Mouse (Mus musculus) midbrain, postnatal 0 days (tissue): ENCODE results near the gene Uvrag. TPM values are rescaled to one million over a fixed set of nuclear protein-coding genes. Genes with fewer than 3 reads are reported as not detected.

Source experiments
- ATAC-seq: fragments of 200-750 bp; cut with Nextera tagmentation; 2 replicates; pipeline ENCODE4 v1.8.0; 2017; ENCODE audit warnings: moderate number of reproducible peaks, mild to moderate bottlenecking, moderate TSS enrichment, moderate library complexity; ENCODE audit not compliant: low FRiP score
- DNase-seq: peaks from one replicate; pipeline ENCODE4 v3.0.0-alpha.2; 2015; ENCODE audit warnings: low spot score
- H3K27ac ChIP-seq: fragments of 300-500 bp; sonication (generic); 2 replicates; pipeline ENCODE4 v1.5.1; 2014; ENCODE audit warnings: low read depth, mild to moderate bottlenecking, low read length, mixed read lengths
- H3K27me3 ChIP-seq: fragments of 300-500 bp; sonication (generic); 2 replicates; pipeline ENCODE4 v1.6.1; 2014; ENCODE audit warnings: low read length, control low read depth, mixed read lengths; ENCODE audit not compliant: insufficient read depth
- H3K36me3 ChIP-seq: fragments of 300-500 bp; sonication (generic); 2 replicates; pipeline ENCODE4 v1.6.1; 2014; ENCODE audit warnings: low read length, control low read depth, mixed read lengths; ENCODE audit not compliant: insufficient read depth
- H3K4me1 ChIP-seq: fragments of 300-500 bp; sonication (generic); 2 replicates; pipeline ENCODE4 v1.6.1; 2014; ENCODE audit warnings: mild to moderate bottlenecking, control low read depth, antibody characterized with exemption, low read length, mixed read lengths; ENCODE audit not compliant: insufficient read depth
- H3K4me2 ChIP-seq: fragments of 300-500 bp; sonication (generic); 2 replicates; pipeline ENCODE4 v1.6.1; 2014; ENCODE audit warnings: low read depth, mild to moderate bottlenecking, low read length, mixed read lengths; ENCODE audit not compliant: poor library complexity, severe bottlenecking
- H3K4me3 ChIP-seq: fragments of 300-500 bp; sonication (generic); 2 replicates; pipeline ENCODE4 v1.5.1; 2014; ENCODE audit warnings: low read depth, mild to moderate bottlenecking, low read length, moderate library complexity
- H3K9ac ChIP-seq: fragments of 300-500 bp; sonication (generic); replicated peaks from 2 replicates; pipeline ENCODE4 v1.6.1; 2014; ENCODE audit warnings: mild to moderate bottlenecking, low read length, moderate library complexity, mixed read lengths; ENCODE audit not compliant: poor library complexity, severe bottlenecking
- H3K9me3 ChIP-seq: fragments of 300-500 bp; sonication (generic); 2 replicates; pipeline ENCODE4 v1.6.1; 2016; ENCODE audit warnings: low read length, control low read depth
- CTCF ChIP-seq: IDR thresholded peaks from 2 replicates; pipeline ENCODE4 v1.5.1; 2016; ENCODE audit warnings: antibody characterized with exemption, mild to moderate bottlenecking
- WGBS: fragments of 180-500 bp; shearing (Covaris S2); extraction: QIAGEN DNeasy Blood & Tissue Kit; methylation state at CpG from one replicate; pipeline ENCODE4 v1.1.7; 2014; 5-methylcytosine and 5-hydroxymethylcytosine counted together
- polyA plus RNA-seq: library from polyadenylated mRNA; unstranded; fragments of >200 nt; fragmentation: Nextera tagmentation; extraction: Ambion mirVana; gene quantifications from 2 replicates; pipeline ENCODE4 v1.2.1, GENCODE M21; 2015
- total RNA-seq: library from RNA; depleted of rRNA; stranded (reverse); fragments of >200 nt; gene quantifications from 2 replicates; pipeline ENCODE4 v1.2.3, GENCODE M21; 2014

Uvrag gene
- total and polyA plus RNA-seq, 2 experiments from 2014 or later = 19.8 to 23.3 TPM

DNA sequence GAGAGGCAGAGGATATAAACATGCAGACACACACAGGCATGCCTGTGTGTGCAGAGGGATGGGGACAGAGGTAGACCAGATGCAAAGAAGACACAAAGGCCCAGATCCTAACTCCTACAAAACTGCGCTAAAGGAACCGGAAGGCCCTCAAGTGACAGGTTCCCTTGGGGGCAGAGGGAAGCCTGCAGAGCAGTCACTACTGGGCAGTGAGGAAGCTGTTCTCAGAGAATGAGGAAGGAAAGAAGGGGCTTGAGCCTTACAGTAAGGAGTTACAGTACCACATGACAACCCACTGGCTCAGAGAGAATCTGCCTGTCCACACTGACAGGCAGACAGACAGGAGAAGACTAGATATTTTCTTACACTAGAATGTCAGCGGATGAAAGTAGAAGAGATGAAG lies 97.6 kb downstream of the Uvrag start:
- no peak for ATAC-seq
- no peak overlapping the region for H3K4me2 ChIP-seq
- H3K27ac ChIP-seq = no peak overlapping the region
- whole genome bisulfite sequencing = 97% methylated on average over 3 of the region's 3 CpGs
- H3K9ac ChIP-seq = no peak overlapping the region
- no peaks in the 10 kb centered on the region for H3K27me3 ChIP-seq
- TF ChIP-seq CTCF = no peak
- H3K4me3 ChIP-seq = no peak overlapping the region
- no peaks in the 10 kb centered on the region for H3K4me1 ChIP-seq
- no peak for DNase-seq
- H3K9me3 ChIP-seq = no peaks in the 10 kb centered on the region
- H3K36me3 ChIP-seq = no peaks in the 10 kb centered on the region

DNA sequence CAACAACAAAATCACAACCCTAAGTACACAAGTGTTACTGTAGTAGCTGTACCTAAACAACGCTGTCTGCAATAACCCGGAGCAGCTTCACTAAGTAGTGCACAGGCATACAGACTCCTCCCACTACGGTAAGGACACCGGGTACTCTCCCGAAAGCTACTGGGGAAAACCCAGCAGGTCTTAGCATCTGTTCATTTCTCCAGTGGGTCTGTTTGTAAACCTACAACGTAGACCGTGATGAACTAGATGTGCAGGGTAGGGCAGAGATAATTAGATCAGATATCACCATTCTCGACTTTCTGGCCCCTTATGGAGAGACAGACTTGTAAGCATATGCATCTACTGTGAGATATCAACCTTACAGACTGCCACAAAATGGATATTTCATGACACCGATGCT lies 99.1 kb downstream of the Uvrag start:
- no peaks in the 10 kb centered on the region for H3K36me3 ChIP-seq
- H3K4me1 ChIP-seq = no peaks in the 10 kb centered on the region
- no peak overlapping the region for H3K9ac ChIP-seq
- DNase-seq (no peak), ATAC-seq (no peak)
- H3K4me2 ChIP-seq = no peak overlapping the region
- H3K4me3 ChIP-seq = no peak overlapping the region
- 83% methylated on average over 9 of the region's 9 CpGs for WGBS
- no peaks in the 10 kb centered on the region for H3K9me3 ChIP-seq
- no peak overlapping the region for H3K27ac ChIP-seq
- TF ChIP-seq CTCF = no peak
- no peaks in the 10 kb centered on the region for H3K27me3 ChIP-seq

DNA sequence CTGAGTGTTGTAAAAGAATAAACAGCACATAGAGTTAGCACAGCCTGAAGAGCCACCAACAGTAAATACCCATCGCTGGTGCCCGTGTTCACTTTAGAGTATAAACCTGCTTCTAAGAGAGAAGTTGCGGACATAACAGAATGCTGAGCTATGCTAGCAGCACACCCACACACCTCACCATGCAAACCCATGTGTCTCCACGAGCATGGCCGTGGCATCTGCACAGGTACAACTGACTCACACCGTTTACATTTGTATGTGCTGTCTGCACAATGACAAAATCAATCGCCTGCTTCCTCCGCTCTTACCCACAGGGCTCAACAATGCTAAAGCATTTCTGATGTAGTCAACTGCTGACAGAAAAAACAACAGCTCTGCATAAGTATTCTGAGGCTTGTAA lies 101.0 kb downstream of the Uvrag start:
- Histone ChIP-seq H3K4me3 (no peak overlapping the region), H3K27ac (no peak overlapping the region), H3K9me3 (no peaks in the 10 kb centered on the region), H3K36me3 (no peaks in the 10 kb centered on the region), H3K27me3 (no peaks in the 10 kb centered on the region), H3K9ac (no peak overlapping the region), H3K4me1 (no peaks in the 10 kb centered on the region), H3K4me2 (no peak overlapping the region)
- 92% methylated on average over 8 of the region's 8 CpGs for WGBS
- no peak for TF ChIP-seq CTCF
- DNase-seq (no peak), ATAC-seq (no peak)

DNA sequence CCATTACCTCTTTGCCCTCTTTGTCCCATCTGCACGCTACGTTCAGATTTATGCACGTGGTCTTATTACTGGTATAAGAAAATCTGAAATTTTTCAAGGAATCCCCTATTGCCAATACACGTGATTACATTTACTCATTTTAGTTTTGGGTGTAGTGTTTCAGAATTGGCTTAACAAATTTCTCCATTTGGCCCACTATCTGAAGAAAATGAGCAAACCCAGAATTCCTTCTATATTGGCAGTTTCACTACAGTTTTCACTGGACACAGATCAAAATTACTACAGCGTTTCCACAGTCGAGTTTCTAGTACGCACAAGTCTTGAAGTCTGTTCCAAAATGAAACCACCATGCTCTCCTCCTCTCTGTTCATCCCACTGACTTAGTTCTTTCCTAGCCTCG lies 104.7 kb downstream of the Uvrag start:
- no peak overlapping the region for H3K27ac ChIP-seq
- H3K4me2 ChIP-seq = no peak overlapping the region
- 87% methylated on average over 8 of the region's 8 CpGs for WGBS
- no peak overlapping the region for H3K9ac ChIP-seq
- no peaks in the 10 kb centered on the region for H3K27me3 ChIP-seq
- ATAC-seq = no peak
- TF ChIP-seq CTCF = no peak
- H3K9me3 ChIP-seq = no peaks in the 10 kb centered on the region
- H3K36me3 ChIP-seq = no peaks in the 10 kb centered on the region
- no peaks in the 10 kb centered on the region for H3K4me1 ChIP-seq
- H3K4me3 ChIP-seq = no peak overlapping the region
- no peak for DNase-seq

DNA sequence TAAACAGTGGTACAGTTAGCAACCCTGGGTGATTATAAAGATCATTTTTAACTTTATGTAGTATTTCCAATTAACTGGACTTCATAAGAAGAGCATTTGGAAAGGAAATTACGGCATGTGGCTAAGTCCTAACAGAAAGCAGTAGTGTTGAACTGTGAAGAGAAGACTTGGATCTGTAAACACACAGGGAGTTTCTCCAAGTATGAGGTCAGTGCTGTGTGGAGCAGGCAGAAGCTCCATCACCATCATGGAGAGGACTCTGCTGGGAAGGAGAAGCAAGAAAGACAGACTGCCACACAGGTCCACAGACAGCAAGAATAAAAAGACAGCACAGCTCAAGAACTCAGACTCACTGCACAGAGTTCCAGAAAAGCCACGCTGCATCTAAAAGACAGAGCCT lies 106.0 kb downstream of the Uvrag start:
- H3K4me1 ChIP-seq = no peaks in the 10 kb centered on the region
- no peaks in the 10 kb centered on the region for H3K9me3 ChIP-seq
- H3K27ac ChIP-seq = no peak overlapping the region
- no peak overlapping the region for H3K4me2 ChIP-seq
- 94% methylated on average over 2 of the region's 2 CpGs for WGBS
- no peak overlapping the region for H3K9ac ChIP-seq
- H3K4me3 ChIP-seq = no peak overlapping the region
- no peak for TF ChIP-seq CTCF
- H3K36me3 ChIP-seq = no peaks in the 10 kb centered on the region
- DNase-seq (no peak), ATAC-seq (no peak)
- H3K27me3 ChIP-seq = no peaks in the 10 kb centered on the region

DNA sequence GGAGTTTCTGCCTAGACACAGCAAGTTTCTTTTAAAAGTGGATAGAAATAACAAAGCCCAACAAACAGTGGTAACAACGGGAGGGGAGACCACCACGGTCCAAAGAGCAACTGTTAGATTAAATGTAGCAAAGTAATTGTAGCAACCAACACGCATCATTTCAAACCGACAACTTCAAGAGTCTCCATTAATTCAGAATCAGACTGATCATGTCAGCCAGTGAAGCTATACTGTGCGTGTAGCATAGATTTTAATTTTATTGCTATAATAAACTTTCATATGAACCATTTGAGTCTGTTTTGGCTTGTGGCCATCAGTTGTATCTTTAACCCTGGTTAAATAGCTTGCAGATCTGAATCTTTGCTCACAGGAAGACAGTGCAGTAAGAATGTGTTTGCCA lies 107.1 kb downstream of the Uvrag start:
- Histone ChIP-seq H3K4me3 (no peak overlapping the region), H3K27me3 (no peaks in the 10 kb centered on the region), H3K4me2 (no peak overlapping the region), H3K36me3 (no peaks in the 10 kb centered on the region), H3K9ac (no peak overlapping the region), H3K4me1 (no peaks in the 10 kb centered on the region), H3K27ac (no peak overlapping the region), H3K9me3 (no peaks in the 10 kb centered on the region)
- ATAC-seq (no peak), DNase-seq (no peak)
- 91% methylated on average over 5 of the region's 5 CpGs for WGBS
- TF ChIP-seq CTCF = no peak

DNA sequence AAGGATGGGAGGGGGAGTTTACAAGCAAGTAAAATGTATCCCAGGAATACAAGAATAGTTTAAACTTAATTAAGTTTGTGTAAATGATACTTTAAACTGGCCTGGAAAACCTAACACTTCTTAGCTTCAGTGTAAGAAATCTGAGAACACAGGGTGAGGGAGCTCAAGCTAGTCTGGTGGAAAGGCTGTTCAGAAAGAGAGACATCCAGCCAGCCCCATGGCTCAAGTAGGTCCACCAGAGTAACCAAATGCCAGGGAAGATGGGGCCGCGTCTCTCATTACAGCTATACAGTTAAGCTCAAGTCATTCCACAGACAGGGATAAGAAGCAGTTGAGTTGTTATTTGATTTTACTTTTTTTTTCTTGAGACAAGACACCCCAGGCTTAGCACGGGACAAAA lies 107.6 kb downstream of the Uvrag start:
- ATAC-seq (no peak), DNase-seq (no peak)
- 95% methylated on average over 3 of the region's 3 CpGs for WGBS

More for the DNA sequence above, 107.6 kb downstream of the Uvrag start:
- H3K4me1 ChIP-seq = no peaks in the 10 kb centered on the region
- H3K9ac ChIP-seq = no peak overlapping the region
- no peak overlapping the region for H3K27ac ChIP-seq
- no peak for TF ChIP-seq CTCF
- H3K4me2 ChIP-seq = no peak overlapping the region
- H3K27me3 ChIP-seq = no peaks in the 10 kb centered on the region
- no peaks in the 10 kb centered on the region for H3K36me3 ChIP-seq
- no peak overlapping the region for H3K4me3 ChIP-seq
- H3K9me3 ChIP-seq = no peaks in the 10 kb centered on the region
